Mouse (Mus musculus) forebrain, embryonic 13.5 days (tissue): ENCODE results near the gene Acvr2a. TPM values are rescaled to one million over a fixed set of nuclear protein-coding genes. Genes with fewer than 3 reads are reported as not detected.
A peak's percentile ranks its signal among the peaks of the same experiment; 100 is the strongest.

ENCODE experiments used
- ATAC-seq: fragments of 200-750 bp; cut with Nextera tagmentation; 2 replicates; pipeline ENCODE4 v1.8.0; 2017
- H3K27ac ChIP-seq: fragments of 300-500 bp; sonication (generic); 2 replicates; pipeline ENCODE4 v1.5.1; 2015; ENCODE audit warnings: inconsistent platforms, mild to moderate bottlenecking, moderate library complexity
- H3K27me3 ChIP-seq: fragments of 300-500 bp; sonication (generic); 2 replicates; pipeline ENCODE4 v1.6.1; 2015; ENCODE audit warnings: mild to moderate bottlenecking, inconsistent platforms
- H3K36me3 ChIP-seq: fragments of 300-500 bp; sonication (generic); 2 replicates; pipeline ENCODE4 v1.6.1; 2015; ENCODE audit warnings: mild to moderate bottlenecking, inconsistent platforms; ENCODE audit not compliant: poor library complexity, severe bottlenecking
- H3K4me1 ChIP-seq: fragments of 300-500 bp; sonication (generic); 2 replicates; pipeline ENCODE4 v1.6.1; 2015; ENCODE audit warnings: inconsistent platforms
- H3K4me2 ChIP-seq: fragments of 300-500 bp; sonication (generic); 2 replicates; pipeline ENCODE4 v1.6.1; 2015; ENCODE audit warnings: inconsistent platforms, mild to moderate bottlenecking, moderate library complexity
- H3K4me3 ChIP-seq: fragments of 300-500 bp; sonication (generic); 2 replicates; pipeline ENCODE4 v1.5.1; 2015; ENCODE audit warnings: mild to moderate bottlenecking, inconsistent platforms
- H3K9ac ChIP-seq: fragments of 300-500 bp; sonication (generic); 2 replicates; pipeline ENCODE4 v1.6.1; 2015; ENCODE audit warnings: mild to moderate bottlenecking, inconsistent platforms
- H3K9me3 ChIP-seq: fragments of 300-500 bp; sonication (generic); replicated peaks from 2 replicates; pipeline ENCODE4 v1.6.1; 2016; ENCODE audit warnings: inconsistent platforms
- WGBS: fragments of 180-500 bp; shearing (Covaris S2); methylation state at CpG from one replicate; pipeline ENCODE4 v1.1.7; 2015; 5-methylcytosine and 5-hydroxymethylcytosine counted together
- polyA plus RNA-seq: library from polyadenylated mRNA; unstranded; fragments of >200 nt; fragmentation: Nextera tagmentation; extraction: Ambion mirVana; gene quantifications from 2 replicates; pipeline ENCODE4 v1.2.1, GENCODE M21; 2015

The Acvr2a gene
- polyA plus RNA-seq, 1 experiment from 2014 or later, result 27.8 TPM

DNA sequence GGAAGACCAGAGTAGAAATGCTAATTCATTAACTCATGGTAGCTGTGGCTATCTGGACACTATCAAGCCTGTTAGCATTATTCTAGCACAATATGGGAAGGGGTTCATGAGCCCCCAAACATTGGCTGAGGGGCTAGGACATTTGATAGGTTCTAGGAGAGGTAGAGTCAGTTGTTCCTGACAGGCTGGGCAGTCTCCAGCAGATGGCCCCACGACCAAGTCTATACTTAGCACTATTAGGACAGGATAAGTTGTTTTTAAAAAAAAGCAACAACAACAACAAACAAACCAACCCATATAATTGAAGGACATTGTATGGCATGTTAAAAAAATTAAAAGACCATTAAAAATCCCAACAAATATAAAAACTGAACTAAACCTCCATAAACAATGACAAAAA is 100.3 kb downstream of the Acvr2a start:
- Histone ChIP-seq H3K4me1 (no peaks in the 10 kb centered on the region), H3K27me3 (no peaks in the 10 kb centered on the region), H3K9ac (no peak overlapping the region), H3K4me2 (no peak overlapping the region), H3K9me3 (no peaks in the 10 kb centered on the region), H3K36me3 (peaks cover 26% of the 10 kb centered on the region), H3K4me3 (no peak overlapping the region), H3K27ac (no peak overlapping the region)
- 86% methylated on average over 1 of the region's 1 CpGs for WGBS
- ATAC-seq, result no peak

GRCm38 (mm10) chr2:48915832-48916231 is 101.9 kb downstream of the Acvr2a start:
- Histone ChIP-seq H3K27ac (no peak overlapping the region), H3K36me3 (peaks cover 31% of the 10 kb centered on the region), H3K27me3 (no peaks in the 10 kb centered on the region), H3K4me2 (no peak overlapping the region), H3K4me3 (no peak overlapping the region), H3K4me1 (no peaks in the 10 kb centered on the region), H3K9ac (no peak overlapping the region), H3K9me3 (no peaks in the 10 kb centered on the region)
- no peak for ATAC-seq

GRCm38 (mm10) chr2:48935058-48935457 is 121.1 kb downstream of the Acvr2a start:
- no peaks in the 10 kb centered on the region for H3K4me1 ChIP-seq
- 88% methylated on average over 2 of the region's 2 CpGs for WGBS
- H3K36me3 ChIP-seq, result peaks cover 12% of the 10 kb centered on the region
- H3K9ac ChIP-seq, result no peak overlapping the region
- no peak for ATAC-seq
- H3K4me3 ChIP-seq, result no peak overlapping the region
- H3K4me2 ChIP-seq, result no peak overlapping the region
- no peaks in the 10 kb centered on the region for H3K9me3 ChIP-seq
- H3K27ac ChIP-seq, result no peak overlapping the region
- H3K27me3 ChIP-seq, result no peaks in the 10 kb centered on the region

- H3K4me1 ChIP-seq, result peaks cover 18% of the 10 kb centered on the region
- no peaks in the 10 kb centered on the region for H3K27me3 ChIP-seq
- H3K36me3 ChIP-seq, result no peaks in the 10 kb centered on the region
- peak overlapping the region; percentile 93 for H3K9ac ChIP-seq
- no peaks in the 10 kb centered on the region for H3K9me3 ChIP-seq
- peak overlapping the region; percentile 83 for H3K4me2 ChIP-seq
- WGBS, result 73% methylated on average over 3 of the region's 3 CpGs
- no peak overlapping the region for H3K27ac ChIP-seq
- H3K4me3 ChIP-seq, result peak overlapping the region; percentile 81
- ATAC-seq, result no peak
Observed at GRCm38 (mm10) chr2:48947761-48948160, 133.9 kb downstream of the Acvr2a start.

DNA sequence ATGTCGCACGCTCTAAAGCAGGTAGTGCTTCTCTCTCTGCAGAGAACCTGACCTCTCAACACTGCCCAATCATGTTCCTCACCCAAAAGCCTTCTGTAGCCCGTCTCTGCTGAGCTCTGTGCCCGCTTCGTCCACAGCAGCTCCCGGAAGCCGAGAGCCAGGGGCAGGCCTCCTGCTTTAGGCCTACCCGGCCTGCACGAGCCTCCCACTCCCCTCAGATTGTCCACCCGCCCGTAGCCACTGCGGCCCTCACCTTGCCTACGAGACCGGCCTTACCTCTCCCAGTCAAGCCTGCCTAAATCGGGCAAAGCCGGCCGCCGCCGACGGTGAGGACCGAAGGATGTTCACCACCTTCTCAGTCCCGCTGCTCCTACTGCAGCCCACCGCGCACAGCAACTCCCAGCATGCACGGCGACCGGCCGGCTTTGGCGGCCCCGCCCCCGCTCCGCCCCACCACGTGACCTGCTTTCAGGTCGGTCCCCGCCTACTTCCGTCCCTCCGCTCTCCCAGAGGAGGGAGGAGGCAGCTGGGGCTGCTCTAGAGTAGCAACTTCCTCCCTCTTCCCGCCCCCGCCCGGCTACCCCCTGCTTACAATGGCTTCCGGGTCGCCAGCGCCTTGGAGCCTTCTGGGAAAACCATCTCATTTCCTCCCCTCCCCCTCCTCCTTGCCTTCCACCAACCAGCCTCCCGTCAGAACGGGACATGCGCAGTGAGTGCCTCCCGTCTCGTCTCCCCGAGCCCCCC is 135.1 kb downstream of the Acvr2a start, which contains the start of gene Mbd5:
Gene Mbd5, plus strand, starts transcription at position 668 of the 744 bp plus-strand sequence.
- WGBS, result under 1% methylated on average over 41 of the region's 49 CpGs
- no peaks in the 10 kb centered on the region for H3K36me3 ChIP-seq
- peak within 1 kb of the TSS; percentile 83 for H3K4me2 ChIP-seq
- peak within 1 kb of the TSS; percentile 93 for H3K9ac ChIP-seq
- peak; percentile 99 for ATAC-seq
- peak within 1 kb of the TSS; percentile 95 for H3K27ac ChIP-seq
- peaks cover 18% of the 10 kb centered on the region for H3K4me1 ChIP-seq
- H3K9me3 ChIP-seq, result no peaks in the 10 kb centered on the region
- no peaks in the 10 kb centered on the region for H3K27me3 ChIP-seq
- peak within 1 kb of the TSS; percentile 81 for H3K4me3 ChIP-seq

- ATAC-seq, result peak; percentile 73
- no peaks in the 10 kb centered on the region for H3K36me3 ChIP-seq
- H3K27me3 ChIP-seq, result no peaks in the 10 kb centered on the region
- peaks cover 18% of the 10 kb centered on the region for H3K4me1 ChIP-seq
- H3K4me3 ChIP-seq, result peak overlapping the region; percentile 81
- peak overlapping the region; percentile 95 for H3K27ac ChIP-seq
- H3K9ac ChIP-seq, result peak overlapping the region; percentile 87
- no peaks in the 10 kb centered on the region for H3K9me3 ChIP-seq
- 0% methylated on average over 9 of the region's 9 CpGs for WGBS
- peak overlapping the region; percentile 71 for H3K4me2 ChIP-seq
Observed at GRCm38 (mm10) chr2:48949743-48950251, 135.9 kb downstream of the Acvr2a start.

- Histone ChIP-seq H3K9me3 (no peaks in the 10 kb centered on the region), H3K4me1 (peaks cover 18% of the 10 kb centered on the region), H3K27ac (peak within 1 kb of the TSS; percentile 95), H3K27me3 (no peaks in the 10 kb centered on the region), H3K4me2 (peak within 1 kb of the TSS; percentile 71), H3K4me3 (peak within 1 kb of the TSS; percentile 81), H3K9ac (peak within 1 kb of the TSS; percentile 87), H3K36me3 (no peaks in the 10 kb centered on the region)
- WGBS, result 0% methylated on average over 2 of the region's 2 CpGs
- no peak for ATAC-seq
Observed at GRCm38 (mm10) chr2:48950252-48950315, 136.2 kb downstream of the Acvr2a start, which contains the start of gene Orc4. TSS of gene Orc4 (minus strand) at chr2:48950277.

DNA sequence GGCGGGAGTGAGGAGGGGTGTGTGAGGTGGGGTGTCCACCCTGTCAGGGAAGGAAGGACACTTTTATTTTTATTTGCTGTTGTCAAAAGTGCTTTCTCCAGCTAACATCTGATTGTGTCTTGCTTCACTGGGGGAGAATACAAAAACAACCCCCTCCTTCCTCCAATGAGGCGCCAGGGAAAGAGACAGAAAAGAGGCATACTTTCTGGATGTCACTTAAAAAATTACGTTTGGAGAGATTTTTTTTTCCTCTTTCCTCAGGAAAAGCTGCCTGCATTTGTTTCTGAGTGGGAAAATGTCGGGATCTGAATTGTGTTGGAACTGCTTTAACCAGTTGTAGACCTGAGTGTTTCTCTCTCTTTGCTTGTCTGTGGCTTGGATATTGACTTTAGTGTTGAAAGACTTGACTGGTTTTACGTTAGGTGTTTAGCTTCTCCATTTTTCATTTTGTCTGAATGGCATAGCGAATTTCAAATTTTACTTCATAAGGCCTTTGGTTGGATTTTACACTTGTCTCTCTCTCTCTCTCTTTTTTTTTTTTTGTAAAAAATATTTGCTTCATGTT is 136.5 kb downstream of the Acvr2a start:
- WGBS, result 8% methylated on average over 6 of the region's 6 CpGs
- Histone ChIP-seq H3K4me2 (peak overlapping the region; percentile 71), H3K9ac (peak overlapping the region; percentile 87), H3K27me3 (no peaks in the 10 kb centered on the region), H3K4me1 (peaks cover 18% of the 10 kb centered on the region), H3K36me3 (no peaks in the 10 kb centered on the region), H3K4me3 (peak overlapping the region; percentile 81), H3K27ac (peak overlapping the region; percentile 95), H3K9me3 (no peaks in the 10 kb centered on the region)
- no peak for ATAC-seq

Other genes starting within 250 kb of the Acvr2a start
- 33.0 and 37.8 TPM in 2 replicates for gene Mbd5, start 135.4 kb downstream of the Acvr2a start, polyA plus RNA-seq
- 112 and 116 TPM in 2 replicates for gene Orc4, start 136.2 kb downstream of the Acvr2a start, polyA plus RNA-seq